Mouse (Mus musculus) layer of hippocampus, adult 11-12 months (tissue): ENCODE measurements around the gene Rab28.
A peak's percentile ranks its signal among the peaks of the same experiment; 100 is the strongest.

Experiments used
- DNase-seq: peaks from one replicate; pipeline ENCODE4 v3.0.0; 2022; ENCODE audit warnings: low spot score

Rab28 gene

DNA sequence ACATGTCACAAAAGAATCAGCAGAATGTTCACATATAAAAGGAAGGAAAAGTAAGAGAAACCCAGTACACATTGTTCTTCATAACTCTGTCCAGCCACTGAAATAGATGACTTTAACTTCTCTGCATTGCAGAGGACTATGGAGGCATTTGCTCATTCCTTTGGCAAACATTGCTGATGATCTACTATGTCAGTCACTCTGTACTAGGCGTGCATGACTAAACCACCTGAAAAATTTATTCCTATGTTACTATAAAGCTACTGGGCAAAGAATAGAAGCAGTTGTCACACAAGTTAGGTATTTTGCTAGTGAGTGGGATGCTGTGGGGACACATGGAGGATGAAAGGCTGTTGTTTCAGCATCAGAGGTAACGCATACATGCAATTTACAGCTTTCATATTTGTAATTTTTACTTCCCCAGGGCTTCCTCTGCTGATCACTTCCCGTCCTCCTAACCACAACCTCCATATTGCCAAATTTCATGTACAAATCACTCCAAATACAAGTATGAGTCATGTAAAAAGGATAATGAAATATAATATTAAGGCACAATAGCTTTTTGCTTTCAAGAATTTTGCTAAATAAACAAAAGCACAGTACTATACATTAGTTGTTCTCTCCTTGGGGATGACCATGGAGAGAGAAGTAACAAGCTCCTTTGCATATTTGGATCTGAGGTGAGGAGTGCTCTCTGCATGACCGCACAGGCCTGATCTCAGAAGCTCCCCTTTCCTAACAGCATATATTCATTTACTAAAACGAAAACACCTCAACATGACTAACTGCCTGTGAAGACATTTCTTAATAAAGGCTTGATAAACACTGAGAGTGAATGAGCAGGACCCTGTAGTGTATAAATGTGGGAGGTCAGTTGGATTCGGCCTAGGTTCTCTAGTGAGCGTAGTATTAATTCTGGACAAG is 80.5 kb downstream of the Rab28 start:
- DNase-seq = no peak

DNA sequence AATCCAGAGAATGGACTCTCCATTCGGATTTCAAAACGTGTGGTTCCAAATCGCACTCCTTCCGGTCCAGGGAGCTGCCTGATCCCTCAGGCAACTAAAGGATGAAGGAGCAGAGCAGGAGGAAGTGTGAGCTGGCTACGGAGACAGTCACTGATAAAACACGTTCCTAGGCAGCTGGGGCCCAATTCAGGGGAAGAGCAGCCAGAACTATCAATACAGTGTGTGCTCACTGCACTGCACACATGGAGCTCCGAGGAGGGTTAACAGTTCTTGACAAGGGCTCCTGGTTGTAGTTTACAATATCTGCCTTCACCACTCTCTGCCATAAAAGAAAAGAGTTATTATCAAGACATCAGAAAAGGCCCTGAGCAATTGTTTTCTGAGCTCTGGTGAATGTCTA is 82.4 kb downstream of the Rab28 start:
- DNase-seq = no peak

DNA sequence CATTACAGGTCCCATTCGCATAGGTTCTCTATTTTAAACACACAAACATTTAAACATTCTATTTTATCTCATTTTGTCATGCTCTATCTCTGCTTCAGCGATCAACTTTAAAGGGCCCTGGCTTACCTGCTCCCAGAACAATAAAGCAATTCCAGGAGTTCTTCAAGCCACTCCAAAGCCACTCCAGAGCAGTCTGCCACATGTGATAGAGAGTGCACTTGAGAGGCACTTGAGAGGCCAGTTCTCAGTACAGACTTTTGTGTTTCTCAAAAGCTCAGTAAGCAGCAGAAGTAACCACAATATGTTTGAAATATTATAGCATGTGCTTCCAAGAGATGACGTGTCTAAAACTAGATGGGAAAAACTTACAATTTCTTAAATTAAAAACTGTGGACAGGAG is 86.2 kb downstream of the Rab28 start:
- no peak for DNase-seq

DNA sequence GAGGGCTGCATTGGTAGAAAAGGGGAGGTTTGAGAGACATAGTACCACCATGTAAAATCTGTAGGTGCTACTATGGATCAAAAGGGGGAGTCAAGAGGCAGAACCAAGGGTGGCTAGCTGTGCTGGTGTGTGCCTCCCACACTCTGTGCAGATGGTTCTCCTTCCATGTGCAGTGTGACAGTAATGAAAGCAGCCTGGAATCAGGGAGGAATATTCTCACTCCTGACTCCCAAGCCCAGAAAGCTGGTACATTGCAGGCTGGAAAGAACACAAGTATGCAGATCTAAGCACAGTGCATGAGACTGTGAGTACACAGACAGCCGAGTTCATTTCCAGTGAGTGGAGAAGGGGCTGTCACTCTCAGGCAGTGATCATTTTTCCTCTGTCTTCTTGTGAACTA is 89.0 kb downstream of the Rab28 start:
- DNase-seq = peak; percentile 35

DNA sequence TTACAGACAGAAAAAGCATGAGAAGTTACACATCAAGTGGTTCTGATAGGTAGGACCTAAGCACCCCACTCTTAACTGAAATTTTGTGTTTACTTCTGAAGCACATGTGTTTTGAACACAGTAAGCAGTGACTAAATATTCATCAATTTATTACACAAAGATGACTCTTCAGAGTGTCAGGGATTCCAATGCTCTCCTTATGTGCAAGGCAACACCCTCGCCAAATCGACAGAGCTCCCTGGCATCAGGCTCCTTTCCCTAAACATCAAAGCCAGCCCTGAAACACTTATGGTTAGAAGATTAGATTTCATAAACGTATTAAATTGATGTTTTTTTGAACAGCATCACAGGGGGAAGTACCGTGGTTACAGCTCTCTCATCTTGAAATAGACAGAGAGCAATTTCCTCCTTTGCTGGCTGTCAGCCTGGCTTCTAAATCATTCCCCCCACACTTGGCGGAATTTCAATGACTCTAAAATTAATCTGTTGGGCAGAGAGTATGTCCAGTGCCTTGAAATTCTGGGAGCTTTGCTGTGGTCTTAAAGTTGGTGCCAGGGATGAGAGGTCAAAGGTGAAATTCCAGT is 97.4 kb downstream of the Rab28 start:
- DNase-seq = no peak

DNA sequence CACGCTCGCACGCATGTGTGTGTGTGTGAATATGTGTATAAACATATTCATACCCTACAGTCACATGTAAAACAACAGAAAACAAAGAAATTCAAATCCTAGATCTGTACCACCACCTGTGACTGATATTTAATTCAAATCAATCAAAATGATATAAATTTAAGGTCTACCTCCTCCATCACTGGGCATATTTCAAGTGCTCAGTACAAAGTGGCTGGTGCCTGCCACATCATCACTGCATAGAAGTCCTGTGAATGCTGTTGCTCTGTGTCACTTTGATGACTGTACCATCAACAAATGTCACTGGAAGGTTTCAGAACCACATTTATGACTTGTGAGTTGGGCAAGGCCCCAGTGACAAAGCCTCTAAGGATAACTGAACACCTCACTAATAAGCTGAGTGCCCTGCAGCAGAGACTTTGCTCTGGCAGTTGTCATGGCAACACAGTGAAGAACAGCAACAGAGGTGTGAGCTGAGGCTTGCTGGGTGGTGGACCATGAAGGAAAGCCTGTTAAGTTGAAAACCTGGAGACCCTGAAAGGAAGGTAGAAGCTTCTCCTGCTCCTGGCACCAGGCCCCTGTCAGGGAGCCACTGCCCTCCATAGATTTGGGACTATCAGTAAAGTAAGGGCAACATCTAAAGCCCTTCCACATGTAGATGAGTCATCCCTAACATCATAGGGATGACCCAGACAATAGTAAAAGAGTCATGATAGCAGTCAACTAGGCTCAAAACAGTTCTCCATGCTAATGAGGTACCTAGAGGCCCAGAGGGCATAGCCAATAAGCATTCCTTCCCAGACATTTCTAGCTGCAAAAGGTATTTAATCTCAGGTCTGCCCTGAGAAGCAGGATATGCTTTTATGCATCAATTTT is 111.5 kb downstream of the Rab28 start:
- DNase-seq = no peak

DNA sequence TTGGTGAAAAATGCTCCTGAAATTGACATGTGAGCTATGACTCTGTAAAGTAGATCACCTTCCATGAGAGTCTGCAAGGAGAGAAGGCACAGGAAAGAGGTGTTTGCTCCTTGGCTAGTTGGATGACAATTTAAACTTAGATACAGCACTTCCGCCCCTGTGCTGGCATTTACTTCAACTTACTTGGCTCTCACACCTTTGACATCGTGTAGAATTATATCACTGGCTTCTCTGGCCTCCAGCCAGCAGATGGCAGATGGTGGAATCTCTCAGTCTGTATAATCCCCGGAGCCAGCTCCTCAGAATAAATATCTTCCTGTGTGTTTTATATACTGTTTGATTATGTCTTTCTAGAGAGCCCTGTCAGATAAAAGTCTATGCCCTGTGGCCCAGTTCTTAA is 112.8 kb downstream of the Rab28 start:
- DNase-seq = no peak

DNA sequence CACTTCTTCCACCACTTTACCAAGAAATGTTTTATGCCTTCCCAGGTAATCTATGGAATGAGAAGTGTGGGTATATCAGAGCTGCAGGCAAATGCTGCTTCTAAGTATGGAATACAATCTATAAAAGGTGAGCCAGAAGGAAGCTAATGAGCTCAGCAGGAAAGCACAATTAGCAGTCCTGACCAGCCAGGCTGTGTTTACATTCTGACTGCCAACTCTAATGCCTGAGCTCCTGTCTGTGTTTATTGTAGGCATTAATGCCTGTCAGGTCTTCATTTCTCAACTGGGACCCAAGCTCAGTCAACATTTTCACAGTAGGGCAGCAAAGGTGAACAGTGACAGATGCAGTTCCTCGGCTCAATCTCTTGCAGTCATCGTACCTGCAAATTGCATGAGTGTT is 129.9 kb downstream of the Rab28 start:
- DNase-seq = no peak
